Mouse (Mus musculus) C2C12 (cell line): ENCODE data around the gene Dnlz. TPM values are rescaled to one million over a fixed set of nuclear protein-coding genes. Genes with fewer than 3 reads are reported as not detected.
"Not testable (repeated sequence)": the region's sequence is repeated elsewhere in the genome, so short reads cannot be mapped to it uniquely, and the experiment has no call there.

Experiments used
- H3K27me3 ChIP-seq: one replicate; pipeline ENCODE4 v1.6.1; 2011; ENCODE audit not compliant: control insufficient read depth, insufficient read depth, insufficient read length
- H3K36me3 ChIP-seq: one replicate; pipeline ENCODE4 v1.6.1; 2011; ENCODE audit not compliant: control insufficient read depth, insufficient read depth
- H3K4me3 ChIP-seq: one replicate; pipeline ENCODE4 v1.5.1; 2011; ENCODE audit warnings: mild to moderate bottlenecking, control low read depth; ENCODE audit not compliant: poor library complexity, insufficient read depth, severe bottlenecking
- H3K79me2 ChIP-seq: one replicate; pipeline ENCODE4 v1.6.1; 2011; ENCODE audit not compliant: control insufficient read depth, insufficient read depth
- H3K79me3 ChIP-seq: one replicate; pipeline ENCODE4 v1.6.1; 2011; ENCODE audit warnings: low read depth, control low read depth
- H3ac ChIP-seq: one replicate; pipeline ENCODE3; 2011; ENCODE audit warnings: low read depth; ENCODE audit not compliant: control insufficient read depth, insufficient read length
- CEBPB ChIP-seq: IDR thresholded peaks from one replicate; pipeline ENCODE4 v1.6.1; 2011; ENCODE audit warnings: low read depth, mild to moderate bottlenecking, control low read depth, moderate library complexity
- CTCF ChIP-seq: IDR thresholded peaks from one replicate; pipeline ENCODE4 v1.5.1; 2011; ENCODE audit not compliant: control insufficient read depth, insufficient read depth, insufficient read length
- FOSL1 ChIP-seq: IDR thresholded peaks from one replicate; pipeline ENCODE4 v1.8.0; 2011; ENCODE audit warnings: mild to moderate bottlenecking, low read length; ENCODE audit not compliant: poor library complexity, insufficient read depth, severe bottlenecking
- MAX ChIP-seq: IDR thresholded peaks from one replicate; pipeline ENCODE4 v1.6.1; 2011; ENCODE audit warnings: mild to moderate bottlenecking, control low read depth
- MYOD1 ChIP-seq: IDR thresholded peaks from one replicate; pipeline ENCODE4 v1.6.1; 2011; ENCODE audit warnings: low read depth; ENCODE audit not compliant: control insufficient read depth, insufficient read length
- MYOG ChIP-seq: IDR thresholded peaks from one replicate; pipeline ENCODE4 v1.6.1; 2011; ENCODE audit not compliant: control insufficient read depth, insufficient read length; ENCODE audit errors: extremely low read depth
- USF1 ChIP-seq: IDR thresholded peaks from one replicate; pipeline ENCODE4 v1.6.1; 2011; ENCODE audit warnings: low read depth, mild to moderate bottlenecking, control low read depth, moderate library complexity
- polyA plus RNA-seq: library from polyadenylated mRNA; unstranded; fragments of >200 nt; fragmentation: generic; extraction: Trizol; gene quantifications from one replicate; pipeline ENCODE4 v1.2.1, GENCODE M21; 2012; ENCODE audit warnings: missing spikeins

Dnlz gene
- polyA plus RNA-seq, 1 experiment, result 35.6 TPM

DNA sequence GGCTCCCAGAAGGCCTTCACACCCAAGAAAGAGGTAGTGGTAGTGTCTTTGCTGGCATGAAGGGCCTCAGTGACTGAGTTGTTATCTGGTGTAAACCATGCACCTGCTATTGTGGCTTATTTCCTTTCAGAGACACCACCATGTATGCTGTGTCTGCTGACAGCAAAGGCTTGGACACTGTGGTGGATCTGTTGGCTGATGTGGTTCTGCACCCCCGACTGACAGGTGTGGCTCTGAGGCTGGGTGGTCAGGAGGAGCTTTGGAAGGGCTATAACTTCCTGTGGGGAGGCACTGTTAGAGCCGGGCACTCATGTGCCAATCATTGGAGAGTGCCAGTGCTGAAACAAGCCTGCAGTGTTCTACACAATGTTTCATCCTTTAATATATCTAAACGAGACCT is 39.0 kb upstream of the Dnlz start:
- no peaks in the 10 kb centered on the region for H3K27me3 ChIP-seq
- TF ChIP-seq MYOG, result no peak
- TF ChIP-seq USF1, result no peak
- no peak for TF ChIP-seq MAX
- no peak for TF ChIP-seq MYOD1
- TF ChIP-seq FOSL1, result no peak
- TF ChIP-seq CEBPB, result no peak
- TF ChIP-seq CTCF, result no peak

DNA sequence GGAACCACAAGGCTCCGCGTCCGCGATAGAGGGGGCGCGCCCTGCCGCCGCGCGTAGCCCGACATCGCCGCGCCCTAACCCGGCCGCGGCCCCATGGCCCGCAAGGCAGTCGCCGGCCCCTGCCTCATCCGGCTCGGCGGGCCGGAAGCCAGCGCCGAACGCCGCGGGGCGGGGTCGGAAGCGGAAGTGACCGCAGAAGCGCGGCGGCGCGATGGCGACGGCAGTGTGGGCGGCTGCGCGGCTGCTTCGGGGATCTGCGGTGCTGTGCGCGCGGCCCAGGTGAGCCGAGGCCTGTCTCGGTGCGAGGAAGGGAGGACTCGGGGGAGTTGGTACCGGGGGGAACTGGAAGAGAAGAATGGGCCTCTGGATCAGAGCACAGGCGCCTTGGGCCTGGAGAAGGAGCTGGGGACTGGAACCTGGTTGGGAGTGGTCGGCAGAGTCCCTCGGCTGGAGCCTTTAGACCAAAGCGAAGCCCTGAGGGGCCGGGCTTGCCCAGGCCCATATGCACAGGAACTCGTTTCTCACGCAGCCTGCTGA is 37.3 kb upstream of the Dnlz start, which contains the start of the genes Entr1 and Pmpca:
Gene Entr1 (minus strand): TSS at position 163 of the 537 bp plus-strand sequence.
Gene Pmpca (plus strand): TSS at position 186 of the 537 bp plus-strand sequence.
- Histone ChIP-seq H3ac (peak within 1 kb of the TSS; percentile 99), H3K4me3 (peak within 1 kb of the TSS; percentile 93), H3K27me3 (no peaks in the 10 kb centered on the region), H3K79me3 (peaks cover 44% of the 10 kb centered on the region), H3K36me3 (peaks cover 79% of the 10 kb centered on the region), H3K79me2 (peaks cover 66% of the 10 kb centered on the region)
- no peak for TF ChIP-seq FOSL1
- no peak for TF ChIP-seq MYOD1
- TF ChIP-seq CTCF, result no peak
- peak; percentile 77 for TF ChIP-seq MAX

More for the DNA sequence above, 39.0 kb upstream of the Dnlz start:
- H3ac ChIP-seq, result peak overlapping the region; percentile 1
- H3K79me2 ChIP-seq, result peaks cover 59% of the 10 kb centered on the region
- peaks cover 44% of the 10 kb centered on the region for H3K79me3 ChIP-seq
- H3K36me3 ChIP-seq, result peaks cover 79% of the 10 kb centered on the region
- no peak overlapping the region for H3K4me3 ChIP-seq

- no peaks in the 10 kb centered on the region for H3K27me3 ChIP-seq
- H3ac ChIP-seq, result peak overlapping the region; percentile 99
- peaks cover 44% of the 10 kb centered on the region for H3K79me3 ChIP-seq
- peaks cover 66% of the 10 kb centered on the region for H3K79me2 ChIP-seq
- H3K4me3 ChIP-seq, result peak overlapping the region; percentile 93
- TF ChIP-seq FOSL1 (no peak), CEBPB (no peak), MYOD1 (no peak), USF1 (no peak), MYOG (no peak), MAX (no peak), CTCF (no peak)
- H3K36me3 ChIP-seq, result peaks cover 79% of the 10 kb centered on the region
Observed at GRCm38 (mm10) chr2:26388682-26389153, 36.8 kb upstream of the Dnlz start.

DNA sequence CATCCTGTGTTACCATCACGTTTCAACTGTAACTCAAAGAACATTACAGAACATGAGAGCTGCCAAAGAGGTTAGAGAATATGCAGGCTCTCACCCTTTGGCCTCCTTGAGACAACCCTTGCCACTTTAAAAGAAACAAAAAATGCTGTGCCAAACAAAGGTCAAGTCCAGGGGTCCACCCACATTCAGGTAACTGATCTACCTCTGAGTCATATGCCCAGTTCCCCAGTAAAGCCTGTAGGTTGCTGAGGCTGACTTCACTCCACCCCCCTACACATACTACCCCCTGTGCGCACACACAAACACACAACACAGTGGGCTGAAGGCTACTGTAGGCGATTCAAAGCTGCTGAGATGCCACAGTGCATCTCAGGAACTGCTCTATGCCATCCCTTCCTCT is 35.8 kb upstream of the Dnlz start:
- Histone ChIP-seq H3K79me2 (peaks cover 66% of the 10 kb centered on the region), H3K36me3 (peaks cover 78% of the 10 kb centered on the region), H3ac (peak overlapping the region; percentile 8), H3K27me3 (no peaks in the 10 kb centered on the region), H3K4me3 (no peak overlapping the region), H3K79me3 (peaks cover 44% of the 10 kb centered on the region)
- TF ChIP-seq FOSL1, result no peak

- peaks cover 16% of the 10 kb centered on the region for H3K79me3 ChIP-seq
- peaks cover 69% of the 10 kb centered on the region for H3K36me3 ChIP-seq
- H3K79me2 ChIP-seq, result peaks cover 31% of the 10 kb centered on the region
- not testable (repeated sequence) for H3K27me3 ChIP-seq
- H3ac ChIP-seq, result peak overlapping the region; percentile 37
- peak overlapping the region; percentile 84 for H3K4me3 ChIP-seq
Observed at GRCm38 (mm10) chr2:26380871-26381270, 29.0 kb upstream of the Dnlz start.

GRCm38 (mm10) chr2:26380131-26380771 is 28.3 kb upstream of the Dnlz start, which contains the start of gene Snapc4:
Gene Snapc4, minus strand, starts transcription at chr2:26380653.
- Histone ChIP-seq H3K27me3 (no peaks in the 10 kb centered on the region), H3ac (peak within 1 kb of the TSS; percentile 97), H3K36me3 (peaks cover 67% of the 10 kb centered on the region), H3K79me3 (peaks cover 16% of the 10 kb centered on the region), H3K79me2 (peaks cover 25% of the 10 kb centered on the region), H3K4me3 (peak within 1 kb of the TSS; percentile 84)
- TF ChIP-seq MAX (peak; percentile 92), FOSL1 (no peak), MYOG (no peak)
